Mouse (Mus musculus) brain, embryonic 14.5 days (tissue): Measurements from ENCODE around the gene Dnajc16.

Experiments used
- CTCF ChIP-seq: fragments of 200-500 bp; IDR thresholded peaks from 2 replicates; pipeline ENCODE4 v1.5.1; 2012; ENCODE audit warnings: inconsistent platforms, mild to moderate bottlenecking, moderate library complexity, borderline replicate concordance; ENCODE audit not compliant: insufficient read depth, insufficient read length; ENCODE audit errors: extremely low read depth
- POLR2A ChIP-seq: fragments of 200-500 bp; IDR thresholded peaks from 2 replicates; pipeline ENCODE4 v1.6.1; 2012; ENCODE audit warnings: mild to moderate bottlenecking, inconsistent platforms, borderline replicate concordance; ENCODE audit not compliant: poor library complexity, insufficient read depth, insufficient read length, severe bottlenecking; ENCODE audit errors: extremely low read depth

DNA sequence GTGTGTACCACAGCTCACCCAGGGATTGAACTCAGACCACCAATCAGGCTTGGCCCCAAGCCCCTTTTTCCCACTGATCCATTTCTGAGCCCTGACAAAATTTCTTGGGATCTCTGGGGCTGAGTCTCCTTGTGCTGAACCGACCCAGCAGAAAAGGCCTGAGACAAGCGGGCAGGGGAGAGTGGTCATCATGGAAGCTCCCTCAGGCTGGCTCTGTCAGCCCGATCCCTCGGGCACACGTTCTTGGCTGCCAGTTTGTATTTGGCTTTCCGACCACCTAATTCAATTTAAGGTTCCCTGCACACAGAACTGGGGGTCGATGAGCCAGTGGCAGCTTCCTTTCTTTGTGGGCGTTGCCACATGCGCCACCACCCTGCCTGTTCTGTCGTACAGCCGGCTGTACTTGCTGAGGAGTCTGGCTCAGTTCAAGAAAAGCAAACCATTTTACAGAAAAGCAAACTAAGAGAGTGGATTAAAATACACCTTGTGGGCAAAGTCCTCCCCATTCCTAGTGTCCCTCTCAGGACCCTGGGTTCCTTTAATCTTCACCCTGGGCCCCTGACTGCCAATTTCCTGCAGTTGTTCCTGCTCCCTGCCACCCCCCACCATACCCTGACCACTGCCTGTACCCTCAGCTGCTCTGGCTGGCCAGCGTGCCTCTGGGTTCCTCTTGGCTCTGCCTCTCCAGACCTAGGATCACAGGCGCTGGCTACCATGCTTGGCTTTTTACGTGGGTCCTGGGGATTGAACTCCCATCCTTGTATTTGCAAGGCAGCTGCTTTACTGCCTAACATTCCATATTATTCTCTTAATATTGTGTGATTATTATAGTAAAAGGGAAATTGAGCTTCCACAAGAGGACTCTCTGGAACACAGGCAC is 26.3 kb upstream of the Dnajc16 start:
- no peak for TF ChIP-seq CTCF
- TF ChIP-seq POLR2A, result no peak
